Mouse (Mus musculus) bone marrow, adult 2 months (tissue): ENCODE measurements around the gene Rbx1. TPM values are rescaled to one million over a fixed set of nuclear protein-coding genes. Genes with fewer than 3 reads are reported as not detected.
"Not testable (repeated sequence)": the region's sequence is repeated elsewhere in the genome, so short reads cannot be mapped to it uniquely, and the experiment has no call there.

Experiments
- H3K27ac ChIP-seq: fragments of 200-500 bp; 2 replicates; pipeline ENCODE4 v1.5.1; 2012; ENCODE audit warnings: low read depth, mild to moderate bottlenecking, control low read depth, inconsistent platforms, low read length; ENCODE audit not compliant: control insufficient read depth, poor library complexity, insufficient read depth
- H3K4me1 ChIP-seq: fragments of 200-500 bp; 2 replicates; pipeline ENCODE4 v1.6.1; 2011; ENCODE audit warnings: low read length; ENCODE audit not compliant: control insufficient read depth, insufficient read depth
- H3K4me3 ChIP-seq: fragments of 200-500 bp; replicated peaks from 2 replicates; pipeline ENCODE3; 2011; ENCODE audit warnings: mild to moderate bottlenecking, low read depth, low read length, control low read depth; ENCODE audit not compliant: control insufficient read depth
- CTCF ChIP-seq: fragments of 200-500 bp; IDR thresholded peaks from 2 replicates; pipeline ENCODE4 v1.5.1; 2011; ENCODE audit warnings: low read length, control low read depth; ENCODE audit not compliant: control insufficient read depth, insufficient read depth
- POLR2A ChIP-seq: fragments of 200-500 bp; IDR thresholded peaks from 2 replicates; pipeline ENCODE4 v1.6.1; 2011; ENCODE audit warnings: low read depth, mild to moderate bottlenecking, control low read depth, low read length, borderline replicate concordance; ENCODE audit not compliant: control insufficient read depth
- WGBS: fragments of 180-500 bp; shearing (Covaris S2); methylation state at CpG from one replicate; pipeline ENCODE4 v1.1.7; 2018; 5-methylcytosine and 5-hydroxymethylcytosine counted together
- polyA plus RNA-seq: library from polyadenylated mRNA; stranded (reverse); fragments of >200 nt; gene quantifications from 2 replicates; pipeline ENCODE4 v1.2.4, GENCODE M21; 2011; ENCODE audit warnings: low replicate concordance; ENCODE audit not compliant: missing spikeins, insufficient read depth, insufficient read length

The Rbx1 gene
- polyA plus RNA-seq, 1 experiment: 185 TPM

- no peak overlapping the region for H3K27ac ChIP-seq
- peaks cover 1% of the 10 kb centered on the region; the same call in 1 of the 2 replicates for H3K4me1 ChIP-seq
- TF ChIP-seq POLR2A: no peak
- no peak for TF ChIP-seq CTCF
- H3K4me3 ChIP-seq: no peak overlapping the region
- WGBS: 85% methylated on average over 21 of the region's 21 CpGs
Measured at GRCm38 (mm10) chr15:81479446-81480213, 13.5 kb downstream of the Rbx1 start.

GRCm38 (mm10) chr15:81480284-81480683 lies 14.2 kb downstream of the Rbx1 start:
- WGBS: 68% methylated on average over 3 of the region's 3 CpGs
- not testable (repeated sequence) for H3K4me1 ChIP-seq, H3K4me3 ChIP-seq, H3K27ac ChIP-seq

GRCm38 (mm10) chr15:81480977-81481379 lies 14.9 kb downstream of the Rbx1 start:
- WGBS: 18% methylated on average over 13 of the region's 13 CpGs
- peak overlapping the region; percentile 63 for H3K4me3 ChIP-seq
- H3K27ac ChIP-seq: no peak overlapping the region
- H3K4me1 ChIP-seq: peaks cover 3% of the 10 kb centered on the region; the same call in 1 of the 2 replicates
- TF ChIP-seq POLR2A: no peak

- H3K4me3 ChIP-seq: no peak overlapping the region
- 76% methylated on average over 2 of the region's 2 CpGs for WGBS
- no peak for TF ChIP-seq CTCF
- no peak for TF ChIP-seq POLR2A
- no peak overlapping the region for H3K27ac ChIP-seq
- peaks cover 3% of the 10 kb centered on the region; the same call in 1 of the 2 replicates for H3K4me1 ChIP-seq
Measured at GRCm38 (mm10) chr15:81482966-81483365, 16.9 kb downstream of the Rbx1 start.

- 89% methylated on average over 6 of the region's 6 CpGs for WGBS
Measured at GRCm38 (mm10) chr15:81483691-81484090, 17.6 kb downstream of the Rbx1 start.

GRCm38 (mm10) chr15:81485483-81485882 lies 19.4 kb downstream of the Rbx1 start:
- Histone ChIP-seq H3K4me3 (no peak overlapping the region), H3K27ac (no peak overlapping the region), H3K4me1 (peaks cover 3% of the 10 kb centered on the region; the same call in 1 of the 2 replicates)
- TF ChIP-seq POLR2A: no peak
- no peak for TF ChIP-seq CTCF
- WGBS: 33% methylated on average over 4 of the region's 4 CpGs

More at GRCm38 (mm10) chr15:81483691-81484090, 17.6 kb downstream of the Rbx1 start:
- TF ChIP-seq POLR2A: no peak
- H3K4me1 ChIP-seq: peaks cover 3% of the 10 kb centered on the region; the same call in 1 of the 2 replicates
- H3K27ac ChIP-seq: no peak overlapping the region
- no peak overlapping the region for H3K4me3 ChIP-seq

GRCm38 (mm10) chr15:81503466-81503865 lies 37.4 kb downstream of the Rbx1 start:
- WGBS: 84% methylated on average over 2 of the region's 2 CpGs
- Histone ChIP-seq H3K4me1 (no peaks in the 10 kb centered on the region), H3K4me3 (no peak overlapping the region), H3K27ac (no peak overlapping the region)
- no peak for TF ChIP-seq CTCF
- TF ChIP-seq POLR2A: no peak

- no peak overlapping the region for H3K4me3 ChIP-seq
- H3K27ac ChIP-seq: no peak overlapping the region
- no peak for TF ChIP-seq POLR2A
- TF ChIP-seq CTCF: no peak
- no peaks in the 10 kb centered on the region for H3K4me1 ChIP-seq
- WGBS: 81% methylated on average over 2 of the region's 2 CpGs
Measured at GRCm38 (mm10) chr15:81503995-81504394, 37.9 kb downstream of the Rbx1 start.

GRCm38 (mm10) chr15:81507201-81507600 lies 41.1 kb downstream of the Rbx1 start:
- H3K27ac ChIP-seq: no peak overlapping the region
- no peak for TF ChIP-seq POLR2A
- peak; percentile 73 for TF ChIP-seq CTCF
- H3K4me3 ChIP-seq: no peak overlapping the region
- no peaks in the 10 kb centered on the region; the same call in 1 of the 2 replicates for H3K4me1 ChIP-seq
